ENCODE assay signal across 17 mouse cellular contexts in the genomic region with DNA sequence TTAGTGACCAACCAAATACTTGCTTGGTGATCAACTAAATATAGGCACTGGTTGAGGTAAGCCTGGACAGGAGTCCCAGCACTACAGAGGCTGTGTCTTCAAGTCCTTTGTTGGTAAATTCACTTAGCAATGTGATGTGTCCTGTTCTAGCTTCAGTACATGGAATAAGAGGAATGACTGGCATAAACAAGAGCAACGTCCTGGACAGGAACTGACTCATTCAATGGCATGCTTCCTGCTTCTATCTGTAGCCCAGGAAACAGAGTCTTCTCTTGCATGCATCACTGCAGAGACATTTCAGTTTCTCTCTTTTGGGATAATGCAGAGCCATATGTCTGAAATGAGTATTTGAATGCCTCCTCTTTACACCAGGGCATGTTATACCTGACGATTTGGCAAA.
DNase-seq lines count a peak whose midpoint lies in the region.
"Had no signal": no experiment of that assay in that cellular context is flagged by ENCODE, and none has a peak within 500 bp of the region (broad histone marks: within the 10 kb centered on the region; RNA-seq: fewer than 3 reads in every experiment).

No protein-coding gene starts in this region.

- DNase-seq in 3134 (ENCODE audit: extremely low read depth, insufficient read length, low spot score): peak; percentile 30
- peak; percentile 1 for DNase-seq in 416B (ENCODE audit: low read depth)
- DNase-seq in NIH3T3 (ENCODE audit: low read depth): peak; percentile 19
- DNase-seq in brain, adult 2 months (ENCODE audit: low read depth, low spot score): peak; percentile 0
- DNase-seq in embryo, embryonic 10.5 days (ENCODE audit: low spot score): no peak
- no peak for DNase-seq in gastrocnemius, adult 8-10 months (ENCODE audit: low spot score in 2 of 2)
- DNase-seq in thymus, postnatal 14 days: no peak
- DNase-seq in urinary bladder, adult 18-20 months (ENCODE audit: low spot score in 2 of 2): no peak
- DNase-seq: adrenal gland, adult 8-10 months; adrenal gland, postnatal 14 days; adrenal gland, postnatal 36 days; cerebellum, adult 11 months; cerebellum, adult 18-20 months; cerebellum, adult 8-10 months; cerebellum, postnatal 10 days; cerebellum, postnatal 25 days; embryo, embryonic 11 days had no signal

Comparison
In these comparisons a context has a peak if more than half of its experiments do, and no peak if none do; other contexts are left out.
1. DNase-seq: peak in 3134 (single experiment), 416B (single experiment), NIH3T3 (single experiment) and brain, adult 2 months (single experiment); none in embryo, embryonic 10.5 days (single experiment), gastrocnemius, adult 8-10 months (0 of 2), thymus, postnatal 14 days (single experiment) and urinary bladder, adult 18-20 months (0 of 2).